Mouse (Mus musculus) thymus, adult 2 months (tissue): ENCODE results near the gene Dock9. TPM values are rescaled to one million over a fixed set of nuclear protein-coding genes. Genes with fewer than 3 reads are reported as not detected.

Source experiments
- DNase-seq: peaks from one replicate; pipeline ENCODE4 v3.0.0; 2021
- H3K27ac ChIP-seq: fragments of 200-500 bp; 2 replicates; pipeline ENCODE4 v1.5.1; 2012; ENCODE audit warnings: low read length, control low read depth; ENCODE audit not compliant: control insufficient read depth, insufficient read depth
- H3K27me3 ChIP-seq: fragments of 200-500 bp; 2 replicates; pipeline ENCODE4 v1.6.1; 2012; ENCODE audit warnings: mild to moderate bottlenecking, low read length, moderate library complexity, mixed read lengths; ENCODE audit not compliant: control insufficient read depth, insufficient read depth
- H3K36me3 ChIP-seq: fragments of 200-500 bp; 2 replicates; pipeline ENCODE4 v1.6.1; 2012; ENCODE audit warnings: mild to moderate bottlenecking, low read length, moderate library complexity; ENCODE audit not compliant: control insufficient read depth, insufficient read depth
- H3K4me1 ChIP-seq: fragments of 200-500 bp; replicated peaks from 2 replicates; pipeline ENCODE4 v1.6.1; 2012; ENCODE audit warnings: low read length; ENCODE audit not compliant: control insufficient read depth, insufficient read depth
- H3K4me3 ChIP-seq: fragments of 200-500 bp; 2 replicates; pipeline ENCODE4 v1.5.1; 2012; ENCODE audit warnings: mild to moderate bottlenecking, low read length, control low read depth, moderate library complexity; ENCODE audit not compliant: control insufficient read depth, insufficient read depth
- CTCF ChIP-seq: fragments of 200-500 bp; IDR thresholded peaks from 2 replicates; pipeline ENCODE4 v1.5.1; 2012; ENCODE audit warnings: mild to moderate bottlenecking, control low read depth, low read length, moderate library complexity, borderline replicate concordance; ENCODE audit not compliant: control insufficient read depth, poor library complexity, insufficient read depth; ENCODE audit errors: extremely low read depth
- POLR2A ChIP-seq: fragments of 200-500 bp; IDR thresholded peaks from 2 replicates; pipeline ENCODE4 v1.6.1; 2012; ENCODE audit warnings: mild to moderate bottlenecking, low read length, control low read depth, moderate library complexity; ENCODE audit not compliant: control insufficient read depth, poor library complexity, insufficient read depth; ENCODE audit errors: extremely low read depth
- WGBS: fragments of 180-500 bp; shearing (Covaris S2); methylation state at CpG from one replicate; pipeline ENCODE4 v1.1.7; 2018; 5-methylcytosine and 5-hydroxymethylcytosine counted together
- polyA plus RNA-seq: library from polyadenylated mRNA; depleted of rRNA; stranded (reverse); fragments of >200 nt; gene quantifications from 2 replicates; pipeline ENCODE4 v1.2.3, GENCODE M21; 2012

Gene Dock9
- polyA plus RNA-seq, 1 experiment = 13.2 TPM

GRCm38 (mm10) chr14:121793639-121794038, 4.0 kb downstream of the Dock9 start:
- no peaks in the 10 kb centered on the region for H3K27me3 ChIP-seq
- no peak overlapping the region for H3K27ac ChIP-seq
- H3K4me3 ChIP-seq = no peak overlapping the region
- 89% methylated on average over 5 of the region's 5 CpGs for WGBS
- TF ChIP-seq CTCF = no peak
- DNase-seq = no peak
- no peaks in the 10 kb centered on the region for H3K36me3 ChIP-seq
- peaks cover 14% of the 10 kb centered on the region for H3K4me1 ChIP-seq

GRCm38 (mm10) chr14:121791935-121792334, 5.7 kb downstream of the Dock9 start:
- TF ChIP-seq POLR2A (no peak), CTCF (no peak)
- DNase-seq = no peak
- H3K27ac ChIP-seq = no peak overlapping the region
- H3K27me3 ChIP-seq = no peaks in the 10 kb centered on the region
- WGBS = 92% methylated on average over 2 of the region's 2 CpGs
- peaks cover 9% of the 10 kb centered on the region; the same call in 1 of the 2 replicates for H3K4me1 ChIP-seq
- no peaks in the 10 kb centered on the region for H3K36me3 ChIP-seq
- no peak overlapping the region for H3K4me3 ChIP-seq

GRCm38 (mm10) chr14:121791112-121791511, 6.5 kb downstream of the Dock9 start:
- DNase-seq = no peak
- no peaks in the 10 kb centered on the region for H3K36me3 ChIP-seq
- no peak overlapping the region for H3K4me3 ChIP-seq
- TF ChIP-seq CTCF (no peak), POLR2A (no peak)
- H3K4me1 ChIP-seq = 0 out of 2 replicates have a peak, but pooled peaks cover 3% of the 10 kb centered on the region
- no peaks in the 10 kb centered on the region for H3K27me3 ChIP-seq
- no peak overlapping the region for H3K27ac ChIP-seq
- 88% methylated on average over 7 of the region's 7 CpGs for WGBS

- Histone ChIP-seq H3K27me3 (no peaks in the 10 kb centered on the region), H3K27ac (no peak overlapping the region), H3K4me1 (no peaks in the 10 kb centered on the region), H3K36me3 (no peaks in the 10 kb centered on the region), H3K4me3 (no peak overlapping the region)
- 89% methylated on average over 3 of the region's 3 CpGs for WGBS
- TF ChIP-seq CTCF (no peak), POLR2A (no peak)
- no peak for DNase-seq
Observed at GRCm38 (mm10) chr14:121789273-121789672, 8.4 kb downstream of the Dock9 start.

- WGBS = 94% methylated on average over 6 of the region's 6 CpGs
Observed at GRCm38 (mm10) chr14:121788451-121788850, 9.2 kb downstream of the Dock9 start.

GRCm38 (mm10) chr14:121787430-121787829, 10.2 kb downstream of the Dock9 start:
- no peak for DNase-seq
- no peaks in the 10 kb centered on the region for H3K36me3 ChIP-seq
- TF ChIP-seq POLR2A = no peak
- 96% methylated on average over 12 of the region's 12 CpGs for WGBS
- H3K4me1 ChIP-seq = no peaks in the 10 kb centered on the region
- no peaks in the 10 kb centered on the region for H3K27me3 ChIP-seq
- H3K27ac ChIP-seq = no peak overlapping the region
- no peak overlapping the region for H3K4me3 ChIP-seq

More at GRCm38 (mm10) chr14:121788451-121788850, 9.2 kb downstream of the Dock9 start:
- Histone ChIP-seq H3K27ac (no peak overlapping the region), H3K36me3 (no peaks in the 10 kb centered on the region), H3K4me1 (no peaks in the 10 kb centered on the region), H3K4me3 (no peak overlapping the region), H3K27me3 (no peaks in the 10 kb centered on the region)
- TF ChIP-seq POLR2A = no peak
- no peak for TF ChIP-seq CTCF
- no peak for DNase-seq

GRCm38 (mm10) chr14:121786900-121787299, 10.7 kb downstream of the Dock9 start:
- DNase-seq = no peak
- TF ChIP-seq CTCF = no peak
- no peak for TF ChIP-seq POLR2A
- Histone ChIP-seq H3K27me3 (no peaks in the 10 kb centered on the region), H3K4me1 (no peaks in the 10 kb centered on the region), H3K4me3 (no peak overlapping the region), H3K36me3 (no peaks in the 10 kb centered on the region), H3K27ac (no peak overlapping the region)
- WGBS = 94% methylated on average over 12 of the region's 12 CpGs
